Mouse (Mus musculus) kidney, postnatal 10 days (tissue): ENCODE measurements around the gene Pkd1.

Source experiments
- DNase-seq: peaks from one replicate; pipeline ENCODE4 v3.0.0; 2021; ENCODE audit warnings: mixed read lengths

Pkd1 gene

DNA sequence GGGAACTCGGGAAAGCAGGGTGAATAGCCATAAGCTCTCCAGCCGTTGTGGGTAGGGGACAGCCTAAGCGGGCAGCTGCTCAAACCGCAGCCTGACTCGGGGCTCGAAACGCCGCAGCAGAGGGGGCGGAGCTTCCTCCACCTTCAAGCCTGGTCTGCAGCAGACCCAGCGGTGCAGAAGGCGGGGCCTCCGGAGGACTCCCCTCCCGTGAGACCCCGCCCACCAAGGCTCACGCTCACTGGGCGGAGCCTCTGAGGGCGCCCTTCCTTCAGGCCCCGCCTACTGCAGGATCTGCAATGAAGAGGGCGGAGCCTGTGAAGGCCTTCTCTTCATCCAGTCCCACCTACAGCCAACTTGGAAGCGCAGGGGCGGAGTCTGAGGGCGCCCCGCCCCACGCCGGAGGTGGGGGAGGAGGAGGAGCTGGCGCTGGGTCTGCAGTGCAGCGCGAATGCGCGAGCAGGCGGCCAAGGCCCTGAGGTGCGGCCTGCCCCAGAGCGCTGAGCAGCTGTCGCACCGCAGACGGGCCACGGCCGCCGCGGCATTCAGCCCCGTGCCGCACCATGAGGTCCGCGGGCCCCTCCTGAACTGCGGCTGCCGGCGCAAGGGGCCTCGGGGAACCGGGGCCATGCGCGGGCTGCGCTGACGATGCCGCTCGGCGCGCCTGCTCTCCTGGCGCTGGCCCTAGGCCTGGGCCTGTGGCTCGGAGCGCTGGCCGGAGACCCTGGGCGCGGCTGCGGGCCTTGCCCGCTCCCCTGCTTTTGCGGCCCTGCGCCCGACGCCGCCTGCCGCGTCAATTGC lies at the start of gene Pkd1:
Gene Pkd1 (plus strand): TSS at position 217 of the 798 bp plus-strand sequence.
- DNase-seq = peak; percentile 99

DNA sequence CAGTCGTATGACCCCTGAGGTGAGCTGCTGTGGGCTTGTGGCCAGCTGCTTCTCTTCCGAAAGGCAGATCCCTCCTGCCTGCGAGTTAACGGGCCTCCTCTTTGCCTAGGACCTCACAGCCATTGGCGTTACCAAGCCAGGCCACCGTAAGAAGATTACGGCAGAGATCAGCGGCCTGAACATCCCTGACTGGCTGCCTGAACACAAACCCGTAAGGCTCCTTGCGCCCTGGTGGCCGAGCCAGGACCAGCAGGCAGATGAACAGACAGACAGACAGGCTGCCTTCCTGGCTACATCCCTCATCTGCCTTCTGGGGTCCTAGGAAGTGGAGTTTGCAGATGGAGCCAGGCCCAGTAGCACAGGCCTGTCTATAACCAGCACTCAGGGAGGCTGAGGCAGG lies 47.4 kb upstream of the Pkd1 start:
- no peak for DNase-seq

DNA sequence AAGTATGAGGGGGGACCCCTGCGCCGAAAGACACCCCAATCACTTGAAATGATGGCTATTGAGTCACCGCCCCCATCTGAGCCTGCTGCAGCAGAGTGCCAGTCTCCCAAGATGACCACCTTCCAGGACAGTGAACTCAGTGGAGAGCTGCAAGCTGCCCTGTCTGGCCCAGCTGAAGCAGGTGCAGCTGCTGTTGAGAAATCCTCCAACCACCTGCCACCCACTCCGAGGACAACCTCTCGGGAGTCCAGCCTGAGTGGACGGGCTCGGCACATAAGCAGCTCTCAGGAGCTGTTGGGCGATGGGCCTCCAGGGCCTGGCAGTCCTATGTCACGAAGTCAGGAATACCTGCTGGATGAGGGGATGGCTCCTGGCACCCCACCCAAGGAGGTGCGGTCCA lies 45.5 kb upstream of the Pkd1 start:
- DNase-seq = no peak

DNA sequence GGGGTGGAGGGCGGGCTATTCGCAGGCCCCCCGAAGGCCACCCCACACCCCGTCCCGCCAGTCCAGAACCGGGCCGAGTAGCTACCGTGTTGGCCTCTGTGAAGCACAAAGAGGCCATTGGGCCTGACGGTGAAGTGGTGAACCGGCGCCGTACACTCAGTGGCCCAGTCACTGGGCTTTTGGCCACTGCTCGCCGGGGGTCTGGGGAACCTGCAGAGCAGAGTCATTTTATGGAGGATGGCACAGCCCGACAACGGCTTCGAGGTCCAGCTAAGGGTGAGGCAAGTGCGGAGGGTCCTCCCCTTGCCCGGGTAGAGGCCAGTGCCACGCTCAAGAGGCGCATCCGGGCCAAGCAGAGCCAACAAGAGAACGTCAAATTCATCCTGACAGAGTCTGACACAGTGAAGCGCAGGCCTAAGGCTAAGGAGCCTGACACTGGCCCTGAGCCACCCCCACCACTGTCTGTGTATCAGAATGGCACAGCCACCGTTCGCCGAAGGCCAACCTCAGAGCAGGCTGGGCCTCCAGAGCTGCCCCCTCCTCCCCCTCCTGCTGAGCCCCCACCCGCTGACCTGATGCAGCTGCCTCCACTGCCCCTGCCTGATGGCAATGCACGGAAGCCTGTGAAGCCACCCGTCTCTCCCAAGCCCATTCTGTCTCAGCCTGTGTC lies 44.2 kb upstream of the Pkd1 start:
- DNase-seq = no peak

DNA sequence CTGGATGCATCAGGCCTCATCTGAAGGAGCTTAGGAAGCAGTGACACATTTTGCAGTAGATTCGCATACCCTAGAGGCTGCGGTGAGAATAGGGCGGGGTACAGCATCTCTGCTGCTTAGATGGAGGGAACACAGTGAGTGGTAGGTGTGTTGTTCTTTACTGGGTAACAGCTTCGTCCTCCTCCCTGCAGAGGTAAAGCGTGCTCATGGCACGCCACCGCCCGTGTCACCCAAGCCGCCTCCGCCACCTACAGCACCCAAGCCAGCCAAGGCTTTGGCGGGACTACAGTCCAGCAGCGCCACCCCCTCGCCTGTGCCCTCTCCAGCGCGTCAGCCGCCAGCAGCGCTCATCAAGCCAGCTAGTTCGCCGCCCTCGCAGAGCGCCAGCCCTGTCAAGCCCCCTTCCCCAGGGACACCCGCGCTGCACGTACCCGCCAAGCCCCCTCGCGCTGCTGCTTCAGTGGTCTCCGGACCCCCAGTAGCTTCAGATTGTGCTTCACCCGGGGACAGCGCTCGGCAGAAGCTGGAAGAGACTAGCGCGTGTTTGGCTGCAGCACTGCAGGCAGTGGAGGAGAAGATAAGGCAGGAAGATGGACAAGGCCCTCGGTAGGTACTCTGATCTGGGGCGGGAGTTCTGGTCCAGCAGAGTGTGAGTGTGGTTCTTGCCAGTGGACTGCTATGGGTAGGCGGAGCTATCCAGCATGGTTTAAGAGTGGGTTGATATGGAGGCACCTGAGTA lies 43.1 kb upstream of the Pkd1 start:
- DNase-seq = no peak

DNA sequence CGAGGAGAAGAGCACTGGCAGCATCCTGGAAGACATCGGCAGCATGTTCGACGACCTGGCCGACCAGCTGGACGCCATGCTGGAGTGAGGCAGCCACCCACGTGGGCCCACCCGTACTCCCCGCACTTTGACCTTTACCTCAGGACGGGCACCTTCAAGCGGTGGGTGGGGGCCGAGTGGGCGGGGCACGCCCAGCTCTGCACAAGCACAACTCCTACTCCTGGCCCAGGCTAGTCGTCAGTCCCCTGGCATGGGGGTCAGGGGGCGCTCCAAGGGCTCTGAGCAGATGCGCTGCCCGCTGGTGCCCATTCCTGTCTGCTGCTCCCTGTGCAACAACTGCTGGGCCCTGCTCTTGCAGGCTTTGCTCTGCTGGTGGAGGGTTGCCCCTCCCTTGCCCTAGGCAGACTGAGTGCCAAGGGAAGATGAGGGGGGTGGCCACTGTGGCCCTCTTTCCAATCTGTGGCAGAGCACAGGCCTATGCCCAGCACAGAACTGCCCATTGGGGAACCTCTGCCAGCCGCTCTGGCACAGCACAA lies 42.4 kb upstream of the Pkd1 start:
- DNase-seq = no peak

DNA sequence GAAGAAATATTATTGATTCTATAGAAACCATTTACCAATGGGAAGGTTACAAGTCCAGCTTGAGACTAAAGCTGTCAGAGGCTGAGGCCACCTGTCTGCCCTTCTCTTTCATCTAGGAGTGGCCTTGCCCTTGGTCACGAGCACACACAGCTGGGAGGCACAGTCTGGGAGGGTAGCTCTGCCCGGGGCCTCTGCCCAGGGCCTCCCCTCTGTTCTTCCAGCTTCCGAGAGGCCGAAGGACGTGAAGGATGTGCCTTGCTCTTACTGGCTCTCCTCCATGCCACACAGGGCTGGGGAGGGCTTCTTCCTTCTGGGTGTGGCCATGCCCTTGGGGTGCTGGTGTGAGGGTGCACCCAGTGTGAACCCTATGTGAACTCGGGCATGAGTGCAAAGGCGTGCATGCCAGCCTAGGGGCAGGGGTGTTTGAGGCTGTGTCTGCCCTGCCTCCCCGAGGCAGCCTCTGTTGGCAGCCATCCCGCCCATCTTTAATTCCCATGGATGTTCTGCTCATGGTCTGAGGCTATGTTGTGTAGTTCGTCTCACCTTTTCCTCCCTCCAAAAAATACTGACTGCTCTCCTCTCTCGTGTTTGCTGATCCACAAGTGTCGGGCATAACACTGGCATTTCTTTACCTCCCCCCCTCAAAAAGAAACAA lies 41.7 kb upstream of the Pkd1 start:
- DNase-seq = no peak

DNA sequence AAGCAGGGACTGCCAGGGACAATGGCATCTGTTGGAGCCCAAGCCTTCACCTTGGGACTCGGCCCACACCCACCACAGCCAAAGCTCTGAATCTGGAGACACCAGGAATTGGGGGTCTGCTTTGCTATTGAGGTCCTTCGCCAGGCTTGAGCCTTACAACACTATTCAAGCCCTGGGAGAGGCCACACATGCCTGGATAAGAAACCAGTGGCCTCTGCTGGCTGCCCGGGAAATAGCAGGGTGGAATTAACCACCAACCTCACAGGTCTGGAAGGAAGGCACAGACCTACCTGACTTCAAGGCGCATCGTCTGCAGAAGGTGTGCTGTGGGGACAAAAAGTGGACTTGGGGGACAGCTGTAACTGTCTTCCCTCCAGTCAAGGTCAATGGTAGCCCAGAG lies 36.0 kb upstream of the Pkd1 start:
- peak; percentile 80 for DNase-seq

DNA sequence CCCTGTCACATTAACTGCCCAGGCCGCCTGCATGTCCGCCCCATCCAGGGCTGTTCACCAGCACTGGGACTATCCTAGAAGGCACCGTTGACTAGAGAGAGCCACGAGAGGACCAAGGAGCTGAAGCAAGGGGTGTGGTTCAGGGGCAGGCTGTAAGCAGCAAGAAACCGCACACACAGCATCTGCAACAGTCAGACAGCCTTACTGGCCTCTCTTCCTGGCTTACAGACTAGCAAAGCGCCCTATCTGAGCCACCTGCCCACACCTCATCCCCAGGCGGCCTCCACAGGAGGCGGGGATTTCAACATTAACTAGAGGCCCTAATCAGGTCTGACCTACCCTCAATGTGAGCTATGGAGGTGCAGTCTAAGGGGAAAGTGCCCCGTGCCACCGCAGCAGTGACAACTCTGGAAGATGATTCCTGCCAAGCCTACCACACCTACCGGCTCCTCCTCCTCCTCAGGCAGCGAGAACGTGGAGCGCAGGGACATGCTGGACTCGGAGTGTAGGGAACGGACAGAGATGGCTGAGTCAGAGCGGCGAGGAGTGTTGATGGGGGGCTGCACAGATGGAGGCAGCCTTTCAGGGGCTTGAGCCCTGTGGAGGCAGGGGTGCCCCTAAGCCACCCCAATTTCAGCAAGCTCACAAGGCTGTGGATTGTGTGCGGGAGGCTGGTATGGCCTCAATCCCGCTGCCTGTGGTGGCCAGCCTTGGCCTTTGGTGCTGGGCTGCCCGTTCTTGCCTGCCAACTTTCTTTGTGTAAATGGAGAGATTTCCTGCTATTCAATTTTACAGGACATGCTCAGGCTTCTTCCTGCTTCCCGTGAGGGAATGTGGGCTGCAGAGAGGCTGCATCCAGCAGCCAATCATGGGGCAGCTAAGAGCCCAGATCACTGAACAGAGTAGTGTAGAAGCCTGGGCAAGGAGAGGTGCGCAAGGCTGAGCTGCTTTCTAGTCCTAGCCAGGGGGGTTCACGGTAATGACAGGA lies 35.1 kb upstream of the Pkd1 start:
- DNase-seq = peak; percentile 37

DNA sequence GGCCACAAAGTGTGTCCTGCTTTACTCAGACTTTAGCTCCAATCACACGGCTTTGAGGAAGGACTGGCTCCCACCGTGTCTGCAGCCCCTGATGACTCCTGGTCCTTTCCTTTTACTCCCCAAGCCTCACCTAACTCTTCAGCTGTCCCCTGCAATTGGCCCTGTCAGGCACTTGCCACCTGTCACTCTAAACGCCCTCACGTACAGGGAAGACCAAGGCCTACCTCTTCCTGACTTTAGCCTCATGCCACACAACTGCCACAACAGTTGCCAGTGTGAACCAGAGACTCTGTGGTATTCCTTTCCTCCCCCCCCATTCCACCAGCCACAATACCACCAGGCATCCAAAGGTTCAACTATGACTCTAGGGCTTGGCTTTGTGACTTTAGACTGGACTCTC lies 29.2 kb upstream of the Pkd1 start:
- no peak for DNase-seq

DNA sequence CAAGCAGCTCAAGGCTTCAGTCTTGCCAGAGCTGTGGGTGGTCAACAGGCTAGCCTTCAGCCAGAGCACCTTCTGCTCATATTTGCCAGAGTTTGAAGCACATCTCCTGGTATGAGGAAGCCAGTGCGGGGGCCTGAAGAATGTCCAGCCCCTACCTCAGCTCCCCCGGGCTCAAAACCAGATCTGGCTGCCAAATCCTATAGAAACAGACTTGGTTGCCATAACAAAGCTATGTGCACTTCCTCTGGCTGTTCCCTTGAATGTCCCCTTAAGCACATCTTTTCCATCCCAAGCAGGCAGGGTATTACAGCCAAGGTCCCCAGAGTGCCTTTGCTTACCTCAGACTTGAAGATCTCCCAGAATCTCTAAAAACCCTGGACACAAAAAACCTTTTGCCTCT lies 24.9 kb upstream of the Pkd1 start:
- no peak for DNase-seq

DNA sequence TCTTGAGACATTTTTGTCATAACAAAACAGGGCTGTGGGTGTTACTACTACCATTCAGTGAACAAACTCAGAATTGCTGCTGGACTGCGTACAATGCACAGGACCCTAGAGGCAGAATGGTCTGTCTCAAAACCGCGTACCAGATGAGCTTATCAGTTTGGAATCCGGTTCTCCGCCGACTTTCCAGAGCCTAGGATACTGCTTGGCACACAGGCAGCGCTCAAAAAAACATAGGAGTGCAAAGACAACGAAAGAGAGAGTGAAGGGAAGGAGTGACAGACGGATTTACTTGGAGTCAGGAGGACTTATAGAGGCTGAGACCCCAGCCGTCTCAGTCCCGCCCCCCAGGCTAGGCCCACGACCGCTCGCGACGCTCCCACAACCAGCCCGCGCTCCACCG lies 22.3 kb upstream of the Pkd1 start:
- no peak for DNase-seq

DNA sequence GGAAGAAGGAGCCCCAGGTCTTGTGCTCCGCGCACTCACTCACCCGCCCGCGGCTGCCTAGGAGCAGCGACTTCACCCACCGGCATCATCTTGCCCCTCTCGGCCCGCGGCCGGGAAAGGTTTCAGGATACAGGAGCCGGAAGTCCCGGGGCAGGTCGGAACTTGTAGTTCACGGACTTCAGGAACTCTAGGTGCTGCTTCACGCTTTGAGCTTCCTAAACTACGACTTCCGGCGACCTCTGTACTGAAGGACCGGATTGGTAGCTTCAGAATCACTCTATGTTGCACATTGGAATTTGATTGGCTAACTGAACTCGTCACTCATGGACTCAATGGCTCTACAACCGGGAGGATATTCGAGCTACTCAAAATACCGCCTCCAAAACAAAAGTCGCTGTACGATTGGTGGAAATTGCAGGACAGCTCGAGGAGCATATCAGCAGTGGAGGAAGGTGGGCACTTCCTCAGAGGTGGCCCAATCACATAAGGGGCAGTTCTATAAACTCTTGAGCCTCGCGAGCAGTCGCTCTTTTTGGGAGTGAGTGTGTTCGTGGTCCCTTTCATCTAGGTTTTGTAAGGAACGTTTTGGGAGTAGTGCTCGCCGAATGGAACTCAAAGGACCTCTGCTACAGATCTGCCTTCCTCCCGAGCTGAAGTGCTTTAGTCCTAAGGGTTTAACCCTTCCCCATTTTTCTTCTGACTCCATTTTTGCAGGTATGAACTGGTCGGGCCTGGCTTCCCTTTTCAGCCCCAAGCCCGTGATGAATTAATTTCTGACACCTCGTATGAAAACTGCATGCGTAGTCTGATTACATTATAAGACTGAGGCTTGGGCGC lies 21.7 kb upstream of the Pkd1 start, which contains the start of gene Traf7:
Gene Traf7 (minus strand): TSS at position 216 of the 837 bp plus-strand sequence.
- peak; percentile 95 for DNase-seq

DNA sequence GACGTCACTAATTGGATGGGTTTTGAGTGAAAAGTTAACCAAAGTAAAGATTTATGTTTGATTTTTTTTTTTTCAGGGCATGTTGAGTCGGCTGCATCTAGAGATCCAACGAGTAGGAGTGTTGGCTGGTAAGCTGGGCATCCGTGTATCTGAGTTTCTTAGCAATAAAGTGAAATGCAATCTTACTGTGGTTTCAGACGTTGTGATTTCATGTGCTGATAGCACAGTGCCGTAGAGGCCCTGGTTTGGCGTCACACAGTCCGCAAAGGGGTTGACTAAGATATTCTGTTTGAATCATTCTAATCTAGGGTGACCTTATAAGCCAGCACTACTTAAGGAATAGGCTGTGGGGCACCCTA lies 21.1 kb upstream of the Pkd1 start:
- DNase-seq = no peak

DNA sequence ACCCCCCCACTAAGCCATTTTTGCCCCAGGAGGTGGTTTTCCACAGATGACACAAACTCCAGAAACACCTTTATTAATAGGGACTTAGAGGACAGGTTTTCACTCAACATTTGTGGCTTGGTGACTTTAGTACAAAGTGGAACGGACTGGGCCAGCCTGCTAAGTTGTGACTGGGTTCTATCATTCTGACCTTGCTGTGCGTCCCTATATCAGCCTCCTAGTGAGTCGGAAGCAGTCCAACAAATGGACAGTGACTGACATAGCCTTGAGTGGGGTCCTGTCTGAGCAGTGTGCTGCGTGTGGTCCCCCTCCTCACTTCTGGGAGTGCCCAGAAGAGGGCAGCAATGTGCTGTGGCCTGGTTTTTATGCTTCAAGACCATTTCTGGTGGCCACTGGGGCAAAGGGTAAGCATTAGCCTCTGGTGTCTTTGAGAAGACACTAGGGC lies 20.6 kb upstream of the Pkd1 start:
- DNase-seq = peak; percentile 78

DNA sequence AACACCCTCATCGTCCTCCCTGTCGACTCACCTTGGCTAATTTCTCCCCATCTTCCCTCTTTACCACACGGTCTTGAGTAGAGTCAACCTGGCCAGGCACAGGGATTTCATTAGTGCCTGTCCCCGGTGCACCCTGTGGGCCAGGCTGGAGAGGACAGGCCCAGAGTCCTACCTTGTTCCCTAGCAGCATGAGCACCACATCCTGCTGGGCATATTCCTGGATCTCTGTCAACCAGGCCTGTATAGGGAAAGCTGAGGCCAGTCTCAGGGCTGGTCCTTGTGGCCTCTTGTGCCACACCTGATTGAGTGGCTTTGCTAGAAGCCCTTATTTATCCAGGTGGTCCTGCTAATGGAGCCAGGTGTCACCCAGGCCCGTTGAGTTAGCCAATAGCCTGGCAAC lies 19.8 kb upstream of the Pkd1 start:
- DNase-seq = no peak

DNA sequence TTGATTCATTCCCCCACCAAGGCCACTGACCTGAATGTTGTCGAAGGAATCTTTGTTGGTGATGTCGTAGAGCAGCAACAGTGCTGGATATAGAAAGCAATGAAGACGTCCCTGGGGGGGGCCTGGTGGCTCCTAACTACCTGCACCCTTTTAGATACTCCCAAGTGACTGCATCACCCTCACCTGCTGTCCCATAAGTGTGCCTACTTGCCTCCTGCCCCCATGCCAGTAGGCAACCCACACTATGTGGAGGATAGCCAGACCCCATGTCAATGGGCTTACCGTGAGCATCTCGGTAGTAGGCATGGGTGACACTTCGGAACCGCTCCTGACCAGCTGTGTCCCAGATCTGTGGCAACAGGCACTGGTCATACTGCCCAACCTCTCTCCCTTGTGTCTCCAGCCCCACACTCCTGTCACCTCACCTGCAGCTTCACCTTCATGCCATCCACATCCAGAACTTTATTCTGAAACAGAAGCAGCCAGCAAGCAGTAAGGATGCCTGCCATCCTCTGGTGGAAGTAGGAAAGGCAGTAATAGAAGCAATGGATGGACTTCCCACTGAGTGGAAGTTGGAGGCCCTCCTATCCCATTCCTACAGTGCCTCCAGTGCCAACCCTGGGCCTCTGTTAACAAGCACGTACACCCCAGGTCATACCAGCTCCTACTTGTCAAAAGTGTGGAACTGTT lies 19.1 kb upstream of the Pkd1 start:
- no peak for DNase-seq

DNA sequence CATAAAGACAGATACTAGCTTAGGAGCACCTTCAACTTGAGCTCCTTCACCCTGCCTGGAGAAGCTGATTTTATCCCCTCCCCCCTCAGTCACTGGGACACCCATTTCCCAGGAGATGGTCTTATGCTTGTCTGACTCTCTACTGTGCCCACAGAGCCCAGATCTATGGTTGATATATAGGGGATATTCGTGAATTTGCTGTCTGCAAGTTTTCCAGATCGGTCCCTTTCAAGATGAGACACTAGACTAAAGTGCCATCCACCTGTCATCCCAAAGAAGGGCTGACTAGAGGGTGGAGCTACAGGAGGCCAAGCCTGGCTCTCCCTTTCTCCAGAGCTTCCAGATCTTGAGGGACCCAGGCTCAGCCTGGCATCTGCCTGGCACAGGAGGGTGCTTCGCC lies 18.6 kb upstream of the Pkd1 start:
- no peak for DNase-seq

DNA sequence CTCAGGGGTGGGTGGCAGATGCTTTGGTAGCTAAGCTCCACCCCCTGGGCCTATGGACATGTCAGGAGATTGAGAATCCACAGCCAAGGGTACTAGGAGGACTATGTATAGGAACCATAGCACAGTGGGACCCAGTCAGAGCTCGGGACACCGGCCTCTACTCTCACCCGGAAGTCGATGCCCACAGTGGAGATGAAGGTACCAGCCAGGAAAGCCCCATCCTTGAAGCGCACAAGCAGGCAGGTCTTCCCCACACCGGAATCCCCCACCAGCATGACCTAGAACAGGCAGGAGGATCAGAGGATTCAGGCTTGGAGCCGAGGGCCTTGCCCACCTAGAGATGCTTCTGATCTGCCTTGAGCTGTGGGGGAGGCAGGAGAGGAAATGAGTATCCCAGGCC lies 17.6 kb upstream of the Pkd1 start:
- DNase-seq = no peak
